Mouse (Mus musculus) WW6 (cell line): Measurements from ENCODE around the gene Micall1.

Experiments
- DNase-seq: peaks from one replicate; pipeline ENCODE4 v3.0.0-alpha.2; 2013; ENCODE audit warnings: low read depth, low spot score

Gene Micall1

DNA sequence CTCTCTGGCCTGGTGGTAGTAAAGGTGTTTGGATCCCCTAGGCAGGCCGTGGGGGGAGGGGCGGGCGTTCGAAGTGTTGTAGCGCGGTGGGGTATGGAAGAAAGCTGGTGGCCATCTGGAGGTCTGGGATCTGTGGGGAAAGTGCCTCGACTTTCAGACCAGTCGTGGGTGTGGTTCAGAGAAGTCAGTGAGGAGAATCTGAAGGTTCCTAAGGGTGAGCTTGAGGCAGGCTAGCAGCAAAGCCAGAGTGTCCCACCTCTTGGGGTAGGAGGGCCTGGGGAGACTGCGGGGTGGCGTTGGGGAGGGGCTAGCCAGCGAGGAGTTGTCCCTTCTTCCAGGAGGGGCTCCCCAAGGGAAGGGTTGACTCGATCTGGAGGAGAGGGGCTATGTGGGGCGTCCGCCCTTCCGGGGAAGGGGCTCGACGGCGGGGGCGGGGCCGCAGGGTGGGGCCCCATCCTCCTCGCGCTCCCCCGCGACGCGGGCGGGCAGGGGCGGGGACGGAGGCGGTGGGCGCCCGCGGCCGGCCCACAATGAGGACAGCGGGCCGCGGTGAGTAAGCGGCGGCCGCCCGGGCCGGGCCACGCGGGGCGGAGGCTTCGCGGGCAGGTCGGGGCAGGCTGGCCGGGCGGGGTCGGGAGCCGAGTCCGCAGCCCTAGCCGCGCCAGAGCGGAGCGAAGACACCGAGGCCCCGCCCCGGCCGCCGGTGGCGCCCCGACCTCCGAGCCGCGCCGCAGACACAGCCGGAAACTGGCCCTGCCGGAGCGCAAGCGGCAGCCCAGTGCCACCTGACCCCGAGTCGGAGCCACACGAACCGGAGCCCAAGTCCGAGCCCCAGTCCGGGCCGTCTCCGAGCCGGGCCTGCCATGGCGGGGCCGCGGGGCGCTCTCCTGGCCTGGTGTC is at the start of gene Micall1:
TSS of gene Micall1 (plus strand) at position 478 of the 900 bp plus-strand sequence.
- DNase-seq, result no peak

DNA sequence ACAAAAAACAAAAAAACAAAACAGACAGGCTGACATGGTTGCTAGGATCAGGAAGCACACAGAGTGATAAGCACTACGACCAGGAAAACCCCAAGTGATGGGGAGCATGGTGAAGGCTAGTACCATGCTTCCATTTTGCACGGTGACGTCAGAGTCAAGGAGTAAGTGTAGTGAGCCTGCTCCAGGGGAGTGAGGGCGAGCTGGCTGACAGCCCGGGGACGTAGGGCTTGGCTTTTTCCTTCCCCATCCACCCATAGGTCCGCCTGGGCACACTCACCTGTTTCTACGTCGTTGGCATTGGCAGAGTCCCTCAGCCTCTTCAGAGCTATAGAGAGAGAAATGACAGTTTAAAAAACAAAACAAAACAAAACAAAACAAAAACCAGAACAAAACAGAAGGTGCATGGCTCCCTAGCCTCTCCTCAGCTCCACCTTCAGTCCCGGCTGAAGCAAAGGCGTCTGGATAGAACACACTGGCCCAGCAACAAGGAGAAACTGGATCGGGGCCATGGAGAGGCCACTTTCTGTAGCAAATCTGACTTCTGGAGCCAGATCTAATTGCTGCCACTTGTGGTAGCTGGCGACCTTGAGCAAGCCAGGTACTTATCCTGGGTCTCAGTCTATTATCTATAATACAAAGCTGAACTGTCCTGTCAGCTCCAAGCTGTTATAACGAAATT is 47.7 kb upstream of the Micall1 start:
- no peak for DNase-seq

DNA sequence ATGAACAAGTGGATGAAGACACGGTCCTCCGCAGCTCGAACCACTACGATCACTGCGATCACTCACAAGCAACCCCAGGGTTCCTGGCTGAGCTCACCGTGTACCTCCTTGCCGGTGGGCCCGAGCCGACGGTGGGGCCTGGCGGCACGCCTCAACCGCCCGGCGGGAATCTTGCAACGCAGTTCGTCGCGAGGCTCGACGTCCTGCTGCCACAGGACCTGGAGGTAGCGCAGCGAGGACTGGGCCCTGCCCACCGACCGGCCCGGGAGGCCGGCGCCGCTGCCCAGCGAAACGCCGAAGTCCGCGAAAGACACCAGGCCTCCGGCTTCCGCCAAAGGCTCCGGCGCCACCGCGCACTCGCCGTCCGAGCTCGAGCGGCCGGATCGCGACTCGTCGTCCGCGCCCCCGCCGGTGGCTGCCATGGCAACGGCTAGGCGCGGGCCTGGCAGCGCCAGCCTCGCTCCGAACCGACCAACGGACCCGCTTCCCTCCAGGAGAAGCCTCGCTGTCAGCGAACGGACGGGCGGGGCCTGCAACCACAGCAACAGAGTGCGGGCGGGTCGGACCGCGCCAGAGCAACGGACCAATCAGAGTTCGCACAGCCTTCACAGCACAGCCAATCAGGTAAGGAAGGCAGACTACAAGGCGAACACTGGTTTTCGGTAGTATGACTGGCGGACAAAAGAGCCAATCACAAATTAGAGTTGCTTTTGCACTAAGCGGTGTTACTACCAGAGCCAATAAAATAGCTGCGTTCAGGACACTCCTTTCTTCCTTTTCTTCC is 46.1 kb upstream of the Micall1 start, which contains the start of gene Ankrd54:
TSS of gene Ankrd54 (minus strand) at position 518 of the 784 bp plus-strand sequence.
- DNase-seq, result peak; percentile 92

DNA sequence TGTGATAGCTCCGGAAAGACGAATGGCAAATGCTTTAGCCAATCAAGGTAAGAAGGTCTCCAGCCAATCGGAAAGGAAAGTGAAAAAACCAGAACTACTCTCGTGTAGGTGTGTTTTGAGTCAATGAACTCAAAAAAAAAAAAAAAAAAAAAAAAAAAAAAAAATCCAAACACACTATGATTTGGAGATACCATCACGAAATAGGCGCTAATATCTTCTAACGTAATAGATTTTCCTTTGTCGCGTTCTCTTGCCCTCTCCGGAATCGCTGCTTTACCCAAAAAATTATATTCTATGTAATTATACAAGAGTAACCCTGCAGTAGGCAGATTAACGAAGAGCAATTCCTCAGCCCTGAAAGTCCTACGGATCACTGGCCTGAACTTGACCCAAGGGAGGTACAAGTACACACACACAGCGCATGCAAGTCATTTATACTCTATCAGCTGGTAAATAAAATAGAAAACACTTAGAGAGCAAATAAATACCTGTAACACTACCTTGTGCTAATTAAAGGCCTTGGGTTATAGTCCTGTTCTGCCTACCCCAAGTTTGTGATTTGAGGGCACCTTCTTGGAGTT is 45.4 kb upstream of the Micall1 start:
- DNase-seq, result no peak

DNA sequence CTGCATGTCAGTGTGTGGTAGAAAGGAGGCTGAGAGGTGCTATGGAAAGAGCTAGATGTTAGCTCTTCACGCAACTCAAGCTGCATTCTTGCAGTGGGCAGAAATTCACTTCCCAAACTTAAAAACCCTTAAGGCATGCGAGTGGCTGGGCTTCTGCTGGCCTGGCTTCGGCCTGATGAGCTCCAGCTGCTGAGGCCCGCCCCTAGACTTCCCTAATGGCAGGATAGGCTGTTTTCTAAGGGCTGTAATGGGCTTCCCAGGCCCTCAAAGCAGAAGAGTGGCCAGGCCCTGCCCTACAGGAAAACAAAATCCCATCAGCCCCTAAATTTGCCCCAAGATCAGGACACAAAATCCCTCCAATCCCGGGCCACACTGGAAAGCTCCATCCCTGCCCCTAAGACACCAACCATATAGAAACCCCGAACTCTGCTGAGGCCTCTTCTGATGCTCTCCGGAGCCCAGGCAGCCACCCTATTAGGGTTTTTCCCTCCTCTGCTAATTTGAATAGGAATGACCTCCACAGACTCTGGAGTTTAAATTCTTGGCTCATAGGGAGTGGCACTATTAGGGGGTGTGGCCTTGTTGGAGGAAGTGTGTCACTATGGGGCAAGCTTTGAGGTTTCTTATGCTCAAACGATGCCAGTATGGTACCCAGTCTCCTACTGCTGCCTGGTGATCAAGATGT is 43.5 kb upstream of the Micall1 start:
- no peak for DNase-seq

DNA sequence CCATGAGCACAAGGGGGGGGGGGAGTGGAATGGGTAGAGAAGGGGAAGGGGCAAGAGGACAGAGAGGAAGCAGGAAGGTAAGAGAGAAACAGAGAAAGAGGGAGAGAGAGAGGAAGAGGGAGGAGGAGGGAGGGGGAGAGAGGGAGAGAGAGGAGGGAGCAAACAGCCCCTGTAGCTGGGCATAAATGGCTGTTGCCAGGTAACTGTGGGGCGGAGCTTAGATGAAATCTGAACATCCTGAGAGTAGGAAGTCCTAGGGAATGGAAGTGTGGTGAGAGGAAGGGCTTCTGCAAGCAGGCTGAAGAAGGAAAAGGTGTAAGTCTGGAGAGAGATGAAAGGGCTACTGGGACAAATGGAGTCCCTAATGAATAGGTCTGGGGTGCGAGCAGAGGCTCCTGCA is 42.4 kb upstream of the Micall1 start:
- DNase-seq, result no peak

DNA sequence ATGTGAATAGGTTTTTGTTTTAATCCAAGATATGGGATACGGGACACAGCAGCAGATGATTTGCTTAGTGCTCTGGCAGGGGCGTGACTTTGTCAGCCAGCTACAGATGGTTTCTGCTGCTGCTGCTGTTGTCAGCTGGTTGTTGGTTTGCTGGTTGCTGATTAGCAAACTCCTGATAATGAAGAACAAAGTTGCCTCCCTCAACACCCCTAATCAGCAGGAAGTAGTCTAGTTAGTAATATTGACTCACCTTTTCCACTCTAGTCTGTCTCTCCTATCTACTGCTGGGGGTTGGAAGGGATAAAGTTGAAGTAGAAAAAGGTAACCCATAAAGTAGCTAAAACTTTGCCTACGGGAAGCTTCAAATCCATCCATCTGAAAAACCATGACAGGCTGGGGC is 41.1 kb upstream of the Micall1 start:
- DNase-seq, result no peak

DNA sequence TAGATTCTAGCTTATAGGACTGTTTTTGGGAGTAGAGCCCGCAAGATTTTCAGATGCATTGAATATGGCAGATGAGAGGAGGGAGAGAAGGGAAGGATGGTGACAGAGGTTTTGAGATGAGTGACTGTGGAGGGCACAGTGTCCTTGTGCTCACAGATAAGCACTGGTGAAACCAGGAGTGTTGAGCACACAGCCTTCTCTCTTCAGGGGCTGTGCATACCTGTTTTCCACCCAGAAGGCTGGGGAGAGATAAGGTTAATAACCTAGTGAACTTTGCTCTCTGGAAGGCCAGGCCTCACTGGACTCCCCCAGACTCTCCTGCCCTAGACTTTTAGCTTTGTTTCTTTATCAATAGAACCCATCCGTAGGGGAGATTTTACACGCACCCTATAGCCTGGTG is 40.3 kb upstream of the Micall1 start:
- no peak for DNase-seq

DNA sequence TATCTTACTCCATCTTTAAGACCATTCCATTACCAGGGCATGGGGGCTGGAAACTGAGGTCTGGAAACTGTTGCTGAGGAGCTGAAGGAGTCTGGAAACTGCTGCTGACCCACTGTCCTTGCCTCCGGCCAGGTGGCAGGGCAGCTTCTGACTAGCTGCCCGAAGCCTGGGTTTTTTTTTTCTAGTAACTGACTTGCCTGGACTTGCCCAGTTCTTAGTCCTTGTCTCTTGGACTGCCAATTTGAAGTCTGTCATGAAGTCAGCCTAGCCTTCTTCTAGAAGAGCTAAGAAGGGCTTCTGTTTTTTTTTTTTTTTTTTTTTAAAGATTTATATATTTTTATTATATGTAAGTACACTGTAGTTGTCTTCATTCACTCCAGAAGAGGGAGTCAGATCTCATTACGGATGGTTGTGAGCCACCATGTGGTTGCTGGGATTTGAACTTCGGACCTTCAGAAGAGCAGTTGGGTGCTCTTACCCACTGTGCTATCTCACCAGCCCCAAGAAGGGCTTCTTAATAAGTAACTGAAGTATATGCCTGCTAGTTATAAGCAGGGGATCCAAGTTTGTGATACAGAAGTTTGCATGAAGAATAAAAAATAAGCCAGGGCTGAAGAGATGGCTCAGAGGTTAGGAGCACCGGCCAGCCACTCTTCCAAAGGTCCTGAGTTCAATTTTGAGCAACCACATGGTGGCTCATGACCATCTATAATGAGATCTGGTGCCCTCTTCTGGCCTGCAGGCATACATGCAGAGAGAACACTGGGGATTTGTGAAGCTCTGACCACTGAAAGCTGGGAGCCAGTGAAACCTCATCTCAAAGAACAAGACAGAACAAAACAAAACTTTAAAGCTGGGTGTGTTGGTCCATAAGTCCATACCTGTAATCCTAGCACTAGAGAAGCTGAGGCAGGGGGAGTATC is 37.3 kb upstream of the Micall1 start:
- no peak for DNase-seq

DNA sequence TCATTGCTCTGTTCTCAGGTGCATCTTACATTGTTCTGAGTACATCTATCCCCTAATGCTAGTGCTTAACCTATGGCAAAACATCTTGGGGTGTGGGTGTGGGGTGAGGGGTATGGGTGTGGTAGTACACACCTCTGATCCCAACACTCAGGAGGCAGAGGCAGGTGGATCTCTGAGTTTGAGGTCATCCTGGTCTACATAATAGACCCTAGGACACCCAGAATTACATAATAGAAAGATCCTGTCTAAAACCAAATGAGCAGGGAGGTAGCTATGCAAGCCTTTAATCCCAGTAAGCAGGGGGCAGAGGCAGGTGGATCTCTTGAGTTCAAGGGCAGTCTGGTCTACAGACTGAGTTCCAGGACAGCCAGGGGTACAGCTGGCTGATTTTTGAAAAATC is 34.9 kb upstream of the Micall1 start:
- DNase-seq, result no peak

DNA sequence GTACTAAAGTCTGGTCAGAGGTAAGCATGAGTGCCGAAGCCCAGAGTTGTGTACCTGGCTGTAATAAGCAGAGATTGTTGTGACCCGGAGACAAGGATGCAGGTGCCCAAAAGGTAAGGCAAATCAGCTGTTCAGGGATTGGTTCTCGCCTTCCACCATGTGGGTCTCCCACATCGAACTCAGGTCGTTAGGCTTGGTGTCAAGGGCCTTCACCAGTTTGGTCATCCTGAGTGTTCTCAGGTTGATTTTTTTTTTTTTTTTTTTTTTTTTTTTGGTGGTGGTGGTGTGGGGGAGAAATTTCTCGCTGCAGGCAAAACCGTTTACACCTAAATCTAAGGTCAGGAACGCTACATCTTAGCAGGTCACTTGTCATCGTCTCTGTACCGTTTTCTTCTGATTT is 34.3 kb upstream of the Micall1 start:
- DNase-seq, result no peak

DNA sequence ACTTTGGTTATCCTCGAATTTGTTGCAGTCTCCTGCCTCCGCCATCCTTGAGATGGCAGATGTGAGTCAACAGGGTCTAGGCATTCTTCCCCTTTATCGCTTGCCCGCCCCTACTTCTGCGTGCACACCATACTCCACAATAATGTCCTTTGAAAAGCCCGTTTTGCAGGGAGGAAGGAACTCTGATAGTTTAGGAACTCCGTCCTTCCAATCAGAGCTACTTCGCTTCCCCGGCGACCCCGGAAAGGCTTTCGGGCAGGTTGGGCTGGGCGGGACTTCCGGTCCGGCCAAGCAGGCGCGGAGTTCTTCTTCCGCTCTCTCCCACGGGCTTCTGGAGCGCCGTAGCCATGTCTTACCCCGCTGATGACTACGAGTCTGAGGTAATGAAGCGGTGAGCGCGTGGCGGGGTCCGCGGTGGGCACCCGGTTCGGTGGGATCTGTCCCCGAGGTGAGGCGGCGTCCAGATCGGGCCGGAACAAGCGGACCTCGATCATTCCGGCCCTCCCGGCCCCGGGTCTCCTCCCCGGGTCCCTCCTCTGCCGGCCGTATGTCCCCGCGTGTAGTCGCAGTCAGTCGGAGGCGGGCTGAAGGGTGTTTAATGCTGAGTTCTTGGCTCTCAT is 33.7 kb upstream of the Micall1 start, which contains the start of gene Eif3l:
TSS of gene Eif3l (plus strand) at position 267 of the 620 bp plus-strand sequence.
- peak; percentile 73 for DNase-seq

DNA sequence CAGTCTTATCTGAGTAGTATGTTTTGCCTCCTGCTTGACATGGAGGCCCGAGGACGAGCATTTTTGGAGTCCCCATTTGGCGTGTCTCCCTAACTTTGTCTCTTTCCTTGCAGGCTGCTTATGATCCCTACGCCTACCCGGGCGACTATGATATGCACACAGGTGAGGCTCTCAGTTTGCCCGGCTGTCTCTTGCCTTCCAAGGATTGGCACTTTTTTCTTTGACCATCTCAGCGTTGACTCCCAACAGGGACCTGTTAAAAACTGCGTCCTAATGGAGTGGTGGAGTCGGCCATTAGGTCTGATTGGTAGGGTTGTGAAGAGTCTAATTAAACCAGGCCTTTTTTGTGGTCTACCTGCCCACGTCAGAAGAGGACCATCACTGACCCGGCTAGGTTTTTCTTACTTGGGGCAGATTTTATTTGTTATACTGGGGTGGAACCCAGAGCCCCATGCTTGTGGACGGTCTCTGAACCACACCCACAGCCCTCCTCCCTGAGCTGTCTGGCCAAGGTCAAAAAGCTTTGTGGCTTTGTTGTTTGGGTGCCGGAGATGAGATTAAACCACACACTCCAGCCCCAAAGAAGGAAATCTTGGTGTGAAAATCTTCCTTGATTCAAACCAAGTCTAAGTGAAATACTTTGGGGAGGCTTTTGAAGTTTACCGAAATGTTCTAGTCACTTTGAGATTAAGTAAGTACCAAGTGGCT is 32.9 kb upstream of the Micall1 start:
- DNase-seq, result no peak

DNA sequence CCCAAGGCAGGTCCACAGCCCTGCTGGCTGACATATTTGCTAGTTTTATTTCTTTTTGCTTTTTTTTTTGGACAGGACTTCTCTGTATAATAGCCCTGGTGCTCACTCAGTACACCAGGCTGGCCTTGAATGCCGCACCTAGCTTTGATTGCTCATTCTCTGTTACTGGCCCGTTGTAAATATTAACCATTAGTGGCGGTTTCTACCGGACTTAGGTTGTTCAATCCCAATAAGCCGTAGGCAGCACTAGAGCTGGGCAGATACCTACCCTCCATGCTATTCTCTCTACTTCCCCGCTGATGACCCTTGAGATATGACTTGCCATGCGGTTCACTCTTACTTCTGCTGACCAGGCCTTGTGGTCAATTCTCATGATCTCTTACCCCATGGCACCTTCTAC is 29.1 kb upstream of the Micall1 start:
- no peak for DNase-seq

DNA sequence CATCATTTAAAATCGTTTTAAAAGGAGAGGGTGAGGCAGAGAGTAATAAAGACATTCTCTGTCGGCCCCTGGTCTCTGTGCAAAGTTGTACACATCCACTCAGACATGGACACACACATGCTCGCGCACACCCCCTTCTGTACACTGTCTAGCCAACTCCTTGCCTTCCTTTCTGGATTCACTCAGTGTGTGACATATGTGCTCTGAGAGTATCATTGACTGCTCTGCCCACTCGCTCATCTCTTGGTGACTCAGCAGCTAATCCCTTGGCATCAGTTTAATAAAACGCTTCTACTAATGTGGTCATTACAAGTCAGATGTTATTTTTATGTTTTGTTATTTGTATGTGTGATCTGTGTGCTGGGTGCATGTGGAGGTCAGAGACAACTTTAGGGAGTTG is 16.4 kb upstream of the Micall1 start:
- no peak for DNase-seq

DNA sequence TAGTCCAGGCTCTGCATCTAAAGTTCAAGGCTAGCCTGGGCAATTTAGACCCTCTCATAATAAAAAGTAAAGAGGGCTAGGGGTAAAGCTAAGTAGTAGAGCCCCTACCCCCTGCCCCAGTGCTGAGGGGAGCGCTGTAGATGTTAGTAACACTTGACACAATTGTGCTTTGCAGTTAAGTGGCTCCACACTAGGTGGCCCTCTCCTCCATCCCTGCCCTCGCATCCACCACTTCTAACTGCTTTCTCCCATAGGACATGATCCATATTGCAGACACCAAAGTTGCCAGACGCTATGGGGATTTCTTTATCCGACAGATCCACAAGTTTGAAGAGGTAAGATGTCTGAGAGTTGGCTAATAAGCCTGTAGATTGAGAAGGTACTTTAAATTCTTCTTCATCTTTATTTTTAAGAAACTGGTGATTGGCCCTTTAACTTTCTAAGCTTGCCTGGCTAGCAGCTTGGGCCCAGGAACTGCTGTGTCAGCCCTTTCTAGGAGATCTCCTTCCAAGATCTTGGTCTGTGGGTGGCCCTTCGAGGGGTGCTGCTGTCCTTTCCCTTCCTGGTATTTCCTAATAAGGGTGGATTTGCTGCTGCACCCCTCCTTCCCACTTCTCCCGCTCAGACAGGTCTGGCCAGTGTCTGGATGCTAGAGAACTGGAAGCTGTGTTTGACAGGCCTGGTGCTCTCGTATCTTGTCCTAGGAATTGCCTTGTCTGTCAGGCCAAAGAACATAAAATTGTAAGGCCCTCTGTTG is 15.4 kb upstream of the Micall1 start:
- no peak for DNase-seq

DNA sequence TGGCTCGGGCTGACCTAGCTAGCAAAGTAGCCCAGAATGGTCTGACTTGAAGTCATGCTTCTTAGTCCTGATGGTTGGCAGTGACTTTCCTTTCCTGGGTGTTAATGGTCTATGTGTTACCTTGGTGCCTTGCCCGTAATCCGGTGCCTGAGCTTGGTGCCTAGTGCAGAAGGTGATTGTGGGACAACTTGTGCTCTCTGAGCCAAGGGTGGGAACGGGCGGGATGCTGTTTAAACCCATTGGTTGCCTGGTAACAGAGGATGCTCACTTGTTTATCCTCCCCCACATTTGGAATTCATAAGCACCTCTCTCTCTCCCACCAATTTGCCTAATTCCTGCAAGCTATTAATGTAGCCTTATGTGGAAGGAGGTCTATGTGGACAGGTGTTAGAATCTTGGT is 13.2 kb upstream of the Micall1 start:
- DNase-seq, result no peak

DNA sequence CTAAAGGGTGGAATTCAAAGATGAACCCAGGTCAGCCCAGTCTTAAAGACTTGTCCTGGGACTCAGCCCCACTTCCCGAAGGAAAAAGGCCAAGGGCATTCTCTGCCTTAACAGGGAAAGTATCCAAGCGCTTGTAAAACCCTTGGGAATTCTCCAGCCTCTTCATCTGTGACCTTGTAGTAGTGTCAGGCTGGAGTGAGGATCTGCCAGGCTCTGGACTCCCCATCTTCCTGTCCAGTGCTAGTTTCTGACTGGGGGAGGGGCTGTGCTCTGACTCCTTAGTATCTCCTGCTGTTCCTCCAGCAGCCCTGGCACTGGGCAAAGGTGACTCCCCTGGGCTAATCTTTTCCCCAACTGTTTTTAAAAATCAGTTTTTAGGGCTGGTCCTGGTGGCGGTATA is 12.1 kb upstream of the Micall1 start:
- DNase-seq, result no peak
